Mouse (Mus musculus): Measurements from ENCODE around the gene Stx8. TPM values are rescaled to one million over a fixed set of nuclear protein-coding genes. Genes with fewer than 3 reads are reported as not detected.

Gene Stx8
- polyA plus RNA-seq, 1 experiment from 2014 or later: 52.4 TPM

GRCm38 (mm10) chr11:68075331-68075730, 109.3 kb downstream of the Stx8 start:
- ATAC-seq (replicated peaks; ENCODE audit: low FRiP score): no peak
- H3K27ac ChIP-seq: no peak overlapping the region
- 80% methylated on average over 2 of the region's 2 CpGs for WGBS
- no peak overlapping the region for H3K4me2 ChIP-seq
- H3K36me3 ChIP-seq: no peaks in the 10 kb centered on the region
- no peak overlapping the region for H3K9ac ChIP-seq
- H3K9me3 ChIP-seq (replicated peaks): no peaks in the 10 kb centered on the region
- H3K27me3 ChIP-seq: no peaks in the 10 kb centered on the region
- H3K4me3 ChIP-seq (replicated peaks): no peak overlapping the region
- peaks cover 37% of the 10 kb centered on the region for H3K4me1 ChIP-seq

- Histone ChIP-seq H3K9ac (no peak overlapping the region), H3K27me3 (no peaks in the 10 kb centered on the region), H3K36me3 (no peaks in the 10 kb centered on the region), H3K4me2 (no peak overlapping the region), H3K27ac (no peak overlapping the region), H3K9me3 (replicated peaks) (no peaks in the 10 kb centered on the region), H3K4me1 (peaks cover 21% of the 10 kb centered on the region), H3K4me3 (replicated peaks) (no peak overlapping the region)
- WGBS: 74% methylated on average over 2 of the region's 2 CpGs
- no peak for ATAC-seq (replicated peaks; ENCODE audit: low FRiP score)
Observed at GRCm38 (mm10) chr11:68079756-68080155, 113.8 kb downstream of the Stx8 start.

- peaks cover 16% of the 10 kb centered on the region for H3K4me1 ChIP-seq
- no peak overlapping the region for H3K4me3 ChIP-seq (replicated peaks)
- H3K9ac ChIP-seq: no peak overlapping the region
- no peaks in the 10 kb centered on the region for H3K36me3 ChIP-seq
- H3K4me2 ChIP-seq: no peak overlapping the region
- H3K27ac ChIP-seq: no peak overlapping the region
- no peak for ATAC-seq (replicated peaks; ENCODE audit: low FRiP score)
- 85% methylated on average over 2 of the region's 2 CpGs for WGBS
- H3K27me3 ChIP-seq: no peaks in the 10 kb centered on the region
- H3K9me3 ChIP-seq (replicated peaks): no peaks in the 10 kb centered on the region
Observed at GRCm38 (mm10) chr11:68080999-68081398, 115.0 kb downstream of the Stx8 start.

- no peaks in the 10 kb centered on the region for H3K9me3 ChIP-seq (replicated peaks)
- H3K27ac ChIP-seq: no peak overlapping the region
- no peak for ATAC-seq (replicated peaks; ENCODE audit: low FRiP score)
- peaks cover 11% of the 10 kb centered on the region for H3K4me1 ChIP-seq
- H3K9ac ChIP-seq: no peak overlapping the region
- H3K4me2 ChIP-seq: no peak overlapping the region
- no peaks in the 10 kb centered on the region for H3K36me3 ChIP-seq
- H3K27me3 ChIP-seq: no peaks in the 10 kb centered on the region
- no peak overlapping the region for H3K4me3 ChIP-seq (replicated peaks)
- WGBS: 88% methylated on average over 12 of the region's 12 CpGs
Observed at GRCm38 (mm10) chr11:68082756-68083155, 116.8 kb downstream of the Stx8 start.

GRCm38 (mm10) chr11:68083562-68083961, 117.6 kb downstream of the Stx8 start:
- Histone ChIP-seq H3K4me2 (no peak overlapping the region), H3K9me3 (replicated peaks) (no peaks in the 10 kb centered on the region), H3K4me3 (replicated peaks) (no peak overlapping the region), H3K4me1 (peaks cover 7% of the 10 kb centered on the region; the same call in 1 of the 2 replicates), H3K27me3 (no peaks in the 10 kb centered on the region), H3K9ac (no peak overlapping the region), H3K36me3 (no peaks in the 10 kb centered on the region), H3K27ac (no peak overlapping the region)
- 76% methylated on average over 6 of the region's 6 CpGs for WGBS
- ATAC-seq (replicated peaks; ENCODE audit: low FRiP score): no peak

GRCm38 (mm10) chr11:68086221-68086620, 120.2 kb downstream of the Stx8 start:
- WGBS: 62% methylated on average over 9 of the region's 9 CpGs
- Histone ChIP-seq H3K4me2 (no peak overlapping the region), H3K27ac (0 out of 2 replicates have a peak overlapping the region, but pooled peaks have one; percentile 13), H3K27me3 (no peaks in the 10 kb centered on the region), H3K36me3 (no peaks in the 10 kb centered on the region), H3K9ac (no peak overlapping the region), H3K4me1 (peaks cover 12% of the 10 kb centered on the region), H3K4me3 (replicated peaks) (no peak overlapping the region), H3K9me3 (replicated peaks) (no peaks in the 10 kb centered on the region)
- no peak; the same call in 1 of the 2 replicates for ATAC-seq (replicated peaks; ENCODE audit: low FRiP score)

- H3K4me1 ChIP-seq: peaks cover 12% of the 10 kb centered on the region
- no peaks in the 10 kb centered on the region for H3K27me3 ChIP-seq
- no peak overlapping the region for H3K9ac ChIP-seq
- no peaks in the 10 kb centered on the region for H3K36me3 ChIP-seq
- no peak overlapping the region for H3K4me3 ChIP-seq (replicated peaks)
- H3K27ac ChIP-seq: no peak overlapping the region
- 0 out of 2 replicates have a peak overlapping the region, but pooled peaks have one; percentile 5 for H3K4me2 ChIP-seq
- no peak for ATAC-seq (replicated peaks; ENCODE audit: low FRiP score)
- H3K9me3 ChIP-seq (replicated peaks): no peaks in the 10 kb centered on the region
- 75% methylated on average over 9 of the region's 9 CpGs for WGBS
Observed at GRCm38 (mm10) chr11:68089426-68089825, 123.4 kb downstream of the Stx8 start.

GRCm38 (mm10) chr11:68089885-68090592, 124.0 kb downstream of the Stx8 start:
- no peak for ATAC-seq (replicated peaks; ENCODE audit: low FRiP score)
- Histone ChIP-seq H3K27me3 (no peaks in the 10 kb centered on the region), H3K36me3 (no peaks in the 10 kb centered on the region), H3K4me1 (peaks cover 12% of the 10 kb centered on the region), H3K4me2 (0 out of 2 replicates have a peak overlapping the region, but pooled peaks have one; percentile 5), H3K9me3 (replicated peaks) (no peaks in the 10 kb centered on the region), H3K27ac (no peak overlapping the region), H3K4me3 (replicated peaks) (no peak overlapping the region), H3K9ac (no peak overlapping the region)
- 39% methylated on average over 13 of the region's 13 CpGs for WGBS

GRCm38 (mm10) chr11:68091975-68092759, 126.2 kb downstream of the Stx8 start:
- H3K4me1 ChIP-seq: peaks cover 9% of the 10 kb centered on the region
- no peaks in the 10 kb centered on the region for H3K9me3 ChIP-seq (replicated peaks)
- H3K36me3 ChIP-seq: no peaks in the 10 kb centered on the region
- H3K27ac ChIP-seq: no peak overlapping the region
- H3K4me3 ChIP-seq (replicated peaks): no peak overlapping the region
- H3K9ac ChIP-seq: no peak overlapping the region
- no peak for ATAC-seq (replicated peaks; ENCODE audit: low FRiP score)
- H3K4me2 ChIP-seq: no peak overlapping the region
- no peaks in the 10 kb centered on the region for H3K27me3 ChIP-seq
- WGBS: 58% methylated on average over 3 of the region's 3 CpGs

- Histone ChIP-seq H3K27ac (no peak overlapping the region), H3K4me2 (no peak overlapping the region), H3K27me3 (no peaks in the 10 kb centered on the region), H3K36me3 (no peaks in the 10 kb centered on the region), H3K4me3 (replicated peaks) (no peak overlapping the region), H3K4me1 (no peaks in the 10 kb centered on the region), H3K9ac (no peak overlapping the region), H3K9me3 (replicated peaks) (no peaks in the 10 kb centered on the region)
- no peak for ATAC-seq (replicated peaks; ENCODE audit: low FRiP score)
- WGBS: 94% methylated on average over 1 of the region's 1 CpGs
Observed at GRCm38 (mm10) chr11:68101598-68101997, 135.6 kb downstream of the Stx8 start.

GRCm38 (mm10) chr11:68103480-68103879, 137.5 kb downstream of the Stx8 start:
- H3K9ac ChIP-seq: no peak overlapping the region
- H3K4me1 ChIP-seq: no peaks in the 10 kb centered on the region
- no peaks in the 10 kb centered on the region for H3K27me3 ChIP-seq
- 82% methylated on average over 4 of the region's 4 CpGs for WGBS
- H3K36me3 ChIP-seq: no peaks in the 10 kb centered on the region
- no peaks in the 10 kb centered on the region for H3K9me3 ChIP-seq (replicated peaks)
- H3K27ac ChIP-seq: no peak overlapping the region
- no peak overlapping the region for H3K4me3 ChIP-seq (replicated peaks)
- no peak overlapping the region for H3K4me2 ChIP-seq
- ATAC-seq (replicated peaks; ENCODE audit: low FRiP score): no peak

GRCm38 (mm10) chr11:68106053-68106452, 140.1 kb downstream of the Stx8 start:
- no peak for ATAC-seq (replicated peaks; ENCODE audit: low FRiP score)
- H3K9me3 ChIP-seq (replicated peaks): no peaks in the 10 kb centered on the region
- WGBS: 90% methylated on average over 3 of the region's 3 CpGs
- no peaks in the 10 kb centered on the region for H3K36me3 ChIP-seq
- no peak overlapping the region for H3K9ac ChIP-seq
- no peak overlapping the region for H3K27ac ChIP-seq
- H3K27me3 ChIP-seq: no peaks in the 10 kb centered on the region
- H3K4me3 ChIP-seq (replicated peaks): no peak overlapping the region
- H3K4me1 ChIP-seq: no peaks in the 10 kb centered on the region
- no peak overlapping the region for H3K4me2 ChIP-seq

Data from kidney, embryonic 15.5 days (tissue).